Mouse (Mus musculus) gonadal fat pad, adult 2 months (tissue): ENCODE measurements around the gene Edil3. TPM values are rescaled to one million over a fixed set of nuclear protein-coding genes. Genes with fewer than 3 reads are reported as not detected.

Experiments
- DNase-seq: peaks from one replicate; pipeline ENCODE4 v3.0.0-alpha.2; 2012; ENCODE audit warnings: low read depth
- polyA plus RNA-seq: library from polyadenylated mRNA; depleted of rRNA; stranded (reverse); fragments of >200 nt; gene quantifications from 2 replicates; pipeline ENCODE4 v1.2.3, GENCODE M21; 2012

Edil3 gene
- polyA plus RNA-seq, 1 experiment: 0.04 TPM

- DNase-seq: no peak
Observed at GRCm38 (mm10) chr13:89253990-89254642, 432.8 kb downstream of the Edil3 start.

DNA sequence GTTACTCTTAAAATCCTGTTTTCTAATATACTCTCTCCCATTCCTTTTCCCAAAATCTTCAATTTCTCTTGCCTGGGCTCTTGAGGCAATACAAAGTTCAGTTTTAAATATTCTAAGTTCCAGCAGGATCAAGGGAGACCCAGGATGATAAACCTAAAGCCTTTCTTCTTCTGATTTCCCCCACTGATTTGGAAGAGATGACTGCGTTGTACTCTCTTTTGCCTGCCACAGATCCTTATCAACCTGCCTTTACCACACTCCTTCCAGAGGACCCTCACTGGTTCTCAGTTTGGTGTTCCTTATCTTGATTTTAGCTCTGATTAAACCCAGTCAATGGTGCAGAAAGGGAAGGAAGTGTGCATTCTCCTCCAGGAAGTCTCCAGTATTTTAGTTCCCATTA is 435.6 kb downstream of the Edil3 start:
- DNase-seq: no peak

DNA sequence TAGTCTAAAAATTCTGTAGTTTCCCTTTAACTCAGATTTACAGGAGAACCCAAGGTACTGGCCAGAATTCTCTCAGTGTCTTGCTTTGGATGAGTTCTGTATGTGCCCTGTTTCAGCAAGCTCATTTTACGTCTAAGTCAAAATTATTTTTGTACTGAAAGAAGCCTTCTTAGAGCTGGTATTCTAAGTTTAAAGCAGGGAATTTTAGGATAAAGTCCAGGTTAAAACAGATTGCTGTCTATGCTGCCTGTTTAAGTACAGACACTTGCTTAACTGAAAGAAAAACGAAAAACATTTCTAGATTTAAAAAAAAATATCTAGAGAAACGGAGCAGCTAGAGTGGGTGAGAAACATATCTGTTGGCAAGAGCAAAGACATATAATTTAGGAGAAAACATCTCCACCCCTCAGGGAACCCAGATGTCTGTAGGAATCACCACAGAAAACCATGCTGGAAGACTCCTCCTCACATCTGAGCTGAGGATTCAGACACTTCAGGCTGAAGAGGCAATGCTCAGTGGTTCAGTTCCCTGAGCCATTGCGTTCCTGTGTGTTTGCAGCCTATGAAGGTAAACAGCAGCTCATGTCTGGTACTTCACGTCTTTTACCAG is 465.5 kb downstream of the Edil3 start:
- no peak for DNase-seq

DNA sequence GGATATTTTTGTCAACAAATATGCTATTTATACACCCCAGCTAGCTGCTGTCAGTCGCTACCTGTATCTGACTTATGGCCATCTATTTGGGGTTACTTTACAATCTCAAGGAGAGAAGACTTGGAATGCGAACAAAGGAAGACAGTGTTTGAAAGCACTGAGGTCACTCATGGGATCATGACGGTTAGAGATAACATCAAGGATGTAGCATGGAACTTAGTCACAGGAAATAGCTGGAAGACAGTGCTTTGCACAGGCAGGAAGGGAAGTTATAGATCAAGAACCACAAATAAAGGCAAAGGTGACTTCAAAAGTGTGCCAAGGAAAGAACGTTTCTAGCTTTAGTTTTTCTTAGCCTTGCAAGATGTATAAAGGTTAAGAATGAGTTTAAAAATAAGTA is 466.9 kb downstream of the Edil3 start:
- no peak for DNase-seq

DNA sequence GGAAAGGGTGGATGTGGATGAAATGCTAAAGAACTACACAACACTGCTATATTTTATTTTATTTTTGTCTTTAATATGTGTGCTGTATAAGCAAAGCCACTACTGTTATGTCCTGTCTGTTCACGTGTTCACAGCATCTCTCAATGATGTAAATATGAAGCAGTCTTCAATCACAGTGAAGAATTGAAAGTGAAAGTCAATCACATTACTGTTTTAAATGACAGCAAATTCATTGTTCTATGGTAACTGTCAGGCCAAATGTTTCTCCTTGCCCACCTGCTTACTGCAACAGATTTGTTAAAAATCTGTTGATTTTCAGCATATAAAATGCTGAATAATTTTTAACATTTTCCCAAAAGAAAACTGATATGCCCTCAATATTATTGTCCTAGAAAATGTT is 499.9 kb downstream of the Edil3 start:
- DNase-seq: no peak

DNA sequence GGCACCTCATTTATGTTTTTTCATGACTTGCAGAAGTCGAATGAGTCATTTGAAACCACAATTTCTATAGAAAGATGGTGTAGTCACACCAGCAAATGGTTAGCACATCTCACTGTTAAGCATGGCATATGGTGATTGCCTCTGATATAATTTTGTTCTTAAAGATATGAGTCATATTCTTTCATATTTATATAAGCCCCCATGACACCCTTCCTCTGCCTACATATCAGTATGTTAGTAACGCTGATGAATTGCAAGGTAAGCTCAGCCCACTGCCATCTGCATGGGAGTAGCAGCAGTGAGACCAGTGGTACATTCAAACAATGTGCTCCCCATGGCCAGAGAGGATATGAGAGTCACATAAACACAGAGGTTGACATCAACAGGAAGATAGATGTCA is 503.0 kb downstream of the Edil3 start:
- DNase-seq: no peak

- no peak for DNase-seq
Observed at GRCm38 (mm10) chr13:89334494-89334893, 513.2 kb downstream of the Edil3 start.

DNA sequence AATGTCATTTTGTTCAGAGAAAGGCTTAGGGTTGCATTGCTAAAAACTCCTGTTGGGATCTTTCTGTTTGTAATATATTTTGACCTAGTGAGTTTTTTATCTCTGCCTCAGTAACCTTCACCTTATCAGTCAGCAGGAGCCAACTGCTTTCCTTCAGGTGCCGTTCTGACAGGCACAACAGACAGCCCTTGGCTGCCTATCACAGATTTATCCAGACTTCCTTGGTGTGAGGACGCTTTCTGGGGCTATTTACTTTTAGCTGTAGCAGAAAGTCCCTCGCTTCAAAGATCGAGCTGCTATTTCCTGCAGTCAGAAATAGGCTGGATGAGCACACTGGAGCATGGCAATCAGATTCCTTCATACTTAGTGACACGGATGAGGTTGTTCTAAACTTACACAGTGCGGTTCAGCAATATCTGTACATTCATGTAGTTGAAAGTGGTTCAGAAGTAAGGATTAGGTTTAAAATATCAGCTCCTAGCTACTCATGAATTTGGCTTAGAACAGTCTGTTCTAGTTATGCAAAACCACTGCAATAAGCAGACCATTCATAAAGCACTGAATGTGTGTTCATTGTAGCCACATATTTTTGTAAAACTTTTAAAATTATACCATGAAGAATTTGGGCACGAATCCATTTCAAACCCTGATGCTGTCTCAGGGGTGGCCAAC is 514.8 kb downstream of the Edil3 start:
- DNase-seq: no peak

DNA sequence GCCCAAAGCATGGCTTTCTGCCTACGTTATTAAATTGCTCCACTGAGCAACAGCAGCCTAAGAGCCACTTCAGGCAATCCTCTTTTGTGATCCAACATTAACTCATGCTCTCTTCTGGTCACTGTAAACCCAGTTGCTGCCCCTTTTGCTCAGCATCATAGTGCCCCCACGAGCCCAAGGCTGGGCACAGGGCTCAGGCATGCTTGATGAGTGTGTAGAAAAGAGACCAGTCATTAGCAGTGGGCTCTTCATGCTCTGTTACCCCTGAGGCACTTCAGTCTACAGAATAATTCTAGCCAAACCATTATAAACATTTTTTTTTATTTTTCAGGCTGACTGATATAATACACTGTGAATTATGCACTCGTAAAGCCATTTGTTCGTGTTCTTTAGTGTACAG is 517.8 kb downstream of the Edil3 start:
- no peak for DNase-seq

GRCm38 (mm10) chr13:89339776-89340175 is 518.5 kb downstream of the Edil3 start:
- DNase-seq: no peak

- DNase-seq: no peak
Observed at GRCm38 (mm10) chr13:89355234-89355633, 534.0 kb downstream of the Edil3 start.

DNA sequence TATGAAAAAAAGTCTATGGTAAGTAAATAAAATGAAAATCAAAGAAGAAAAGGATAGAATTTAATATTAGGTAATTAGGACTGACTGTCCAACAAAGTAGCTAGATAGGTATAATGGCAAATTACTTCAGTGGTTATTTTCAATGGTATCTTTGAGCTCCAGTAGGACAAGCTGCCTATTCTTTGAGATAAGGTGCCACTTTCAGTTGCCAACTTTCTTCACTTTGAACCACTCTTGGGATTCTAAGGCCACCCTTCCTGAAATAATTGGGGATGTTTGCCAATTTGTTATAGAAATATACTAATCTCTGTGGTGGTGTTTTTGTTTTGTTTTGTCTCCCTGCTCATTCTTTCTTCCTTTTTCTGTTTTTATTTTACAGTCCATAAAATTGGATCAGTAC is 537.1 kb downstream of the Edil3 start:
- no peak for DNase-seq

GRCm38 (mm10) chr13:89362274-89362673 is 541.0 kb downstream of the Edil3 start:
- no peak for DNase-seq

GRCm38 (mm10) chr13:89371253-89371652 is 550.0 kb downstream of the Edil3 start:
- no peak for DNase-seq

GRCm38 (mm10) chr13:89371656-89372240 is 550.5 kb downstream of the Edil3 start:
- DNase-seq: no peak
